In genomic region chr15:103220785-103221184, GRCm38 (mm10) we compare ENCODE assay signal across 12 mouse cellular contexts. TPM values are rescaled to one million over a fixed set of nuclear protein-coding genes. Genes with fewer than 3 reads are reported as not detected.
A peak's percentile ranks its signal among the peaks of the same experiment; 100 is the strongest.
DNase-seq lines count a peak whose midpoint lies in the region; ATAC-seq and TF ChIP-seq lines count a peak whose summit lies in the region.
"Had no signal": no experiment of that assay in that cellular context is flagged by ENCODE, and none has a peak within 500 bp of the region (broad histone marks: within the 10 kb centered on the region; RNA-seq: fewer than 3 reads in every experiment).

No protein-coding gene starts in this region.

- no peak overlapping the region for H3K4me2 ChIP-seq in liver, embryonic 12.5 days

- H3K9me3 ChIP-seq in liver, embryonic 12.5 days (replicated peaks), result no peaks in the 10 kb centered on the region

- peaks cover 8% of the 10 kb centered on the region; the same call in 1 of the 2 replicates for H3K79me2 ChIP-seq in liver, adult 2 months (ENCODE audit: control insufficient read depth, insufficient read depth, low read length)

- TF ChIP-seq CTCF in liver, adult 2 months (IDR thresholded peaks at IDR 0.05; ENCODE audit: low read depth, low read length), result no peak

- peak; percentile 37 for DNase-seq in liver, adult 2 months (ENCODE audit: extremely low read depth, low read depth, low spot score)
- DNase-seq in adipocyte (ENCODE audit: low spot score), result peak; percentile 62
- DNase-seq in lung, postnatal 36 days, result peak; percentile 40
- DNase-seq in left cerebral cortex, adult 11 months (ENCODE audit: low spot score), result no peak
- DNase-seq in gastrocnemius, adult 8-10 months (ENCODE audit: low spot score in 2 of 2), result no peak
- DNase-seq in embryo, embryonic 9.5 days (ENCODE audit: extremely low spot score), result no peak
- DNase-seq: thymus, postnatal 36 days had no signal

- no peak for TF ChIP-seq POLR2A in liver, adult 2 months (IDR thresholded peaks at IDR 0.05; ENCODE audit: extremely low read depth, insufficient read depth, low read length)

- no peak for ATAC-seq in liver, embryonic 12.5 days
- ATAC-seq in granulocyte monocyte progenitor cell, adult 5-6 weeks (replicated peaks; ENCODE audit: poor library complexity, severe bottlenecking), result peak; percentile 7; the same call in 1 of the 2 replicates
- ATAC-seq: forebrain, embryonic 14.5 days had no signal

- H3K27me3 ChIP-seq in liver, adult 2 months (ENCODE audit: control insufficient read depth, insufficient read depth, low read length), result no peaks in the 10 kb centered on the region
- no peaks in the 10 kb centered on the region for H3K27me3 ChIP-seq in liver, embryonic 12.5 days (replicated peaks)

- 27% methylated on average over 3 of the region's 3 CpGs for WGBS in liver, adult 2 months
- 56% methylated on average over 3 of the region's 3 CpGs for WGBS in liver, embryonic 12.5 days (ENCODE audit: insufficient replicate concordance)

- H3K4me3 ChIP-seq in liver, adult 2 months (ENCODE audit: insufficient read depth, low read depth, low read length), result no peak overlapping the region
- H3K4me3 ChIP-seq in liver, embryonic 12.5 days, result no peak overlapping the region

- H3K4me1 ChIP-seq in liver, adult 2 months (ENCODE audit: control insufficient read depth, insufficient read depth, low read length), result peaks cover 3% of the 10 kb centered on the region; the same call in 1 of the 2 replicates
- H3K4me1 ChIP-seq in liver, embryonic 12.5 days, result peaks cover 42% of the 10 kb centered on the region

- no peaks in the 10 kb centered on the region for H3K36me3 ChIP-seq in liver, adult 2 months (ENCODE audit: control insufficient read depth, insufficient read depth, low read length)
- peaks cover 47% of the 10 kb centered on the region for H3K36me3 ChIP-seq in liver, embryonic 12.5 days

- no peak overlapping the region for H3K9ac ChIP-seq in liver, adult 2 months (ENCODE audit: low read depth, low read length)
- no peak overlapping the region for H3K9ac ChIP-seq in liver, embryonic 12.5 days

- no peak overlapping the region for H3K27ac ChIP-seq in liver, adult 2 months (replicated peaks; ENCODE audit: insufficient read depth, low read depth, low read length)
- H3K27ac ChIP-seq in liver, embryonic 12.5 days, result no peak overlapping the region
- H3K27ac ChIP-seq: macrophage had no signal

RNA-seq across cellular contexts. Expression of gene Cbx5, which starts 18.8 kb away (rescaled TPM):
- 14.1 and 14.9 TPM in 2 replicates for total RNA-seq in liver, adult 2 months (2014; rRNA removed)
- 4.2 and 5.2 TPM in 2 replicates for polyA plus RNA-seq in liver, adult 2 months (2012; rRNA removed)
- polyA plus RNA-seq in liver, embryonic 12.5 days (2016; fragmentation: Nextera tagmentation; extraction: Ambion mirVana), result 84.2 and 84.5 TPM in 2 replicates
- total RNA-seq in granulocyte monocyte progenitor cell, adult 5-6 weeks (2014; fragmentation: Nextera tagmentation), result 105 and 120 TPM in 2 replicates
- total RNA-seq in granulocyte monocyte progenitor cell, adult 5-6 weeks (2017), result 225 and 229 TPM in 2 replicates
- 10 to 100 TPM; 25.0 to 34.2 (median 28.9) TPM for total RNA-seq in gastrocnemius, adult 8-10 months (2022)

RNA-seq across cellular contexts. Expression of gene Hnrnpa1, which starts 19.4 kb away (rescaled TPM):
- total RNA-seq in liver, adult 2 months (2014; rRNA removed), result 58.2 and 58.9 TPM in 2 replicates
- polyA plus RNA-seq in liver, adult 2 months (2012; rRNA removed), result 16.3 and 17.7 TPM in 2 replicates
- 584 and 591 TPM in 2 replicates for polyA plus RNA-seq in liver, embryonic 12.5 days (2016; fragmentation: Nextera tagmentation; extraction: Ambion mirVana)
- total RNA-seq in granulocyte monocyte progenitor cell, adult 5-6 weeks (2014; fragmentation: Nextera tagmentation), result 605 and 693 TPM in 2 replicates
- total RNA-seq in granulocyte monocyte progenitor cell, adult 5-6 weeks (2017), result 956 and 1,234 TPM in 2 replicates
- total RNA-seq in gastrocnemius, adult 8-10 months (2022), result 100 to 1,000 TPM in 1 of 4 experiments, 10 to 100 TPM in 3; 82.7 to 111 (median 89.3) TPM

RNA-seq across cellular contexts. Expression of gene Nfe2, which starts 37.4 kb away (rescaled TPM):
- 0.40 and 0.74 TPM in 2 replicates for total RNA-seq in liver, adult 2 months (2014; rRNA removed)
- 2.3 and 4.9 TPM in 2 replicates for polyA plus RNA-seq in liver, adult 2 months (2012; rRNA removed)
- polyA plus RNA-seq in liver, embryonic 12.5 days (2016; fragmentation: Nextera tagmentation; extraction: Ambion mirVana), result 168 TPM in 2 replicates
- total RNA-seq in granulocyte monocyte progenitor cell, adult 5-6 weeks (2014; fragmentation: Nextera tagmentation), result 159 and 180 TPM in 2 replicates
- total RNA-seq in granulocyte monocyte progenitor cell, adult 5-6 weeks (2017), result 112 and 174 TPM in 2 replicates
- total RNA-seq in gastrocnemius, adult 8-10 months (2022), result not detected
- total RNA-seq: layer of hippocampus, adult 18-20 months had no signal

RNA-seq across cellular contexts. Expression of gene Copz1, which starts 51.7 kb away (rescaled TPM):
- 55.9 and 73.0 TPM in 2 replicates for total RNA-seq in liver, adult 2 months (2014; rRNA removed)
- polyA plus RNA-seq in liver, adult 2 months (2012; rRNA removed), result 131 and 142 TPM in 2 replicates
- polyA plus RNA-seq in liver, embryonic 12.5 days (2016; fragmentation: Nextera tagmentation; extraction: Ambion mirVana), result 246 and 250 TPM in 2 replicates
- total RNA-seq in granulocyte monocyte progenitor cell, adult 5-6 weeks (2014; fragmentation: Nextera tagmentation), result 229 and 240 TPM in 2 replicates
- 80.3 and 87.2 TPM in 2 replicates for total RNA-seq in granulocyte monocyte progenitor cell, adult 5-6 weeks (2017)
- total RNA-seq in gastrocnemius, adult 8-10 months (2022), result 10 to 100 TPM; 34.7 to 39.4 (median 35.6) TPM

RNA-seq across cellular contexts. Expression of gene Smug1, which starts 53.9 kb away (rescaled TPM):
- 6.8 and 8.1 TPM in 2 replicates for total RNA-seq in liver, adult 2 months (2014; rRNA removed)
- polyA plus RNA-seq in liver, adult 2 months (2012; rRNA removed), result 9.9 and 11.1 TPM in 2 replicates
- polyA plus RNA-seq in liver, embryonic 12.5 days (2016; fragmentation: Nextera tagmentation; extraction: Ambion mirVana), result 6.7 and 7.8 TPM in 2 replicates
- 3.3 and 4.7 TPM in 2 replicates for total RNA-seq in granulocyte monocyte progenitor cell, adult 5-6 weeks (2014; fragmentation: Nextera tagmentation)
- 1.8 and 4.0 TPM in 2 replicates for total RNA-seq in granulocyte monocyte progenitor cell, adult 5-6 weeks (2017)
- 10 to 100 TPM in 3 of 4 experiments, 1 to 10 TPM in 1; 10.0 to 19.3 (median 12.3) TPM for total RNA-seq in gastrocnemius, adult 8-10 months (2022)

Comparison
In these comparisons a context has a peak if more than half of its experiments do, and no peak if none do; other contexts are left out.
1. DNase-seq: peak in liver, adult 2 months (single experiment), adipocyte (single experiment) and lung, postnatal 36 days (single experiment); none in left cerebral cortex, adult 11 months (single experiment), gastrocnemius, adult 8-10 months (0 of 2) and embryo, embryonic 9.5 days (single experiment).
2. RNA of gene Hnrnpa1, which starts 19.4 kb away (total RNA-seq): 605 to 1,234 TPM in granulocyte monocyte progenitor cell, adult 5-6 weeks; 82.7 to 111 TPM in gastrocnemius, adult 8-10 months and 58.2 to 58.9 TPM in liver, adult 2 months; every median in the first group is over 4 times any median in the second.
3. RNA of gene Nfe2, which starts 37.4 kb away (total RNA-seq): 112 to 180 TPM in granulocyte monocyte progenitor cell, adult 5-6 weeks; 0.40 to 0.74 TPM in liver, adult 2 months and not detected in gastrocnemius, adult 8-10 months; every median in the first group is over 10 times any median in the second.